Mouse (Mus musculus): ENCODE results near the gene Ehf.

DNA sequence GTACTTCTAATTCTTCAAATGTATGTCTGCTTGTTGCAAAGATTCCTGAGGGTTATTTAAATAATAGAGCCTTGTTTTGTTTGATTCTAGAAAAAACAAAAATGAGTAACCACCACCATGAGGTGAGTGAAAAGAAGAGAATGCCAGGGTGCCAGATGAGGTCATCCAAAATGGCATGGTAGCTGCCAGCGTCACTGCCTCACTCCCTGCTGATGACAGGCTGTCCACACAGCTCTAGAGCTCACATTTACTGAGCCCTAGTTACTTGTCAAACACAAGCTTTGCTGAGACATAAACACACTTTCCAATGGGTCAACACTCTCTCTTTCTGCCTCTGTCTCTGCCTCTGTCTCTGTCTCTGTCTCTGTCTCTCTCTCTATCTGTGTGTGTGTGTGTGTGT lies 25.3 kb downstream of the Ehf start:
- TF ChIP-seq POLR2A (IDR thresholded peaks at IDR 0.05; ENCODE audit: borderline replicate concordance, control insufficient read depth, low read depth, low read length) (no peak), CTCF (IDR thresholded peaks at IDR 0.05; ENCODE audit: control insufficient read depth, insufficient read depth, low read length) (no peak)
